Mouse (Mus musculus) layer of hippocampus, adult 11-12 months (tissue): Measurements from ENCODE around the gene Uba6.

Source experiments
- DNase-seq: peaks from one replicate; pipeline ENCODE4 v3.0.0; 2022; ENCODE audit warnings: low spot score

Gene Uba6

GRCm38 (mm10) chr5:86172449-86173161, at the start of gene Uba6:
TSS of gene Uba6 (minus strand) at chr5:86172803.
- DNase-seq, result peak; percentile 98

- no peak for DNase-seq
These were observed 25.2 kb upstream of the Uba6 start, which contains the start of gene Gnrhr for GRCm38 (mm10) chr5:86197801-86198200. TSS of gene Gnrhr (minus strand) at chr5:86197901.

GRCm38 (mm10) chr5:86191356-86191755, 18.8 kb upstream of the Uba6 start:
- DNase-seq, result no peak

- DNase-seq, result no peak
These were observed 18.2 kb upstream of the Uba6 start for GRCm38 (mm10) chr5:86190770-86191169.

GRCm38 (mm10) chr5:86190290-86190689, 17.7 kb upstream of the Uba6 start:
- no peak for DNase-seq

- no peak for DNase-seq
These were observed 14.8 kb upstream of the Uba6 start for GRCm38 (mm10) chr5:86187441-86187840.

GRCm38 (mm10) chr5:86173778-86174177, 1.2 kb upstream of the Uba6 start:
- DNase-seq, result no peak

GRCm38 (mm10) chr5:86172088-86172448, 535 bp downstream of the Uba6 start:
- no peak for DNase-seq

- DNase-seq, result no peak
These were observed 42.8 kb downstream of the Uba6 start for GRCm38 (mm10) chr5:86129828-86130227.

- DNase-seq, result no peak
These were observed 43.9 kb downstream of the Uba6 start for GRCm38 (mm10) chr5:86128749-86129148.

GRCm38 (mm10) chr5:86118457-86119094, 54.0 kb downstream of the Uba6 start:
- no peak for DNase-seq

- DNase-seq, result no peak
These were observed 58.6 kb downstream of the Uba6 start for GRCm38 (mm10) chr5:86113997-86114396.

GRCm38 (mm10) chr5:86113037-86113436, 59.6 kb downstream of the Uba6 start:
- DNase-seq, result no peak

GRCm38 (mm10) chr5:86111074-86111473, 61.5 kb downstream of the Uba6 start:
- no peak for DNase-seq

- no peak for DNase-seq
These were observed 66.0 kb downstream of the Uba6 start for GRCm38 (mm10) chr5:86106610-86107009.

GRCm38 (mm10) chr5:86102176-86102575, 70.4 kb downstream of the Uba6 start:
- DNase-seq, result no peak

- DNase-seq, result no peak
These were observed 72.0 kb downstream of the Uba6 start for GRCm38 (mm10) chr5:86100621-86101020.

GRCm38 (mm10) chr5:86098988-86099387, 73.6 kb downstream of the Uba6 start:
- no peak for DNase-seq

- no peak for DNase-seq
These were observed 77.8 kb downstream of the Uba6 start for GRCm38 (mm10) chr5:86094754-86095153.

GRCm38 (mm10) chr5:86086751-86087150, 85.9 kb downstream of the Uba6 start:
- DNase-seq, result no peak

- DNase-seq, result no peak
These were observed 87.6 kb downstream of the Uba6 start for GRCm38 (mm10) chr5:86084979-86085378.

GRCm38 (mm10) chr5:86083987-86084386, 88.6 kb downstream of the Uba6 start:
- DNase-seq, result no peak

GRCm38 (mm10) chr5:86078720-86079334, 93.8 kb downstream of the Uba6 start:
- no peak for DNase-seq
